Mouse (Mus musculus): ENCODE data around the gene D430041D05Rik. TPM values are rescaled to one million over a fixed set of nuclear protein-coding genes. Genes with fewer than 3 reads are reported as not detected.

Gene D430041D05Rik
- polyA plus RNA-seq, 1 experiment from 2014 or later, result 2.5 TPM

DNA sequence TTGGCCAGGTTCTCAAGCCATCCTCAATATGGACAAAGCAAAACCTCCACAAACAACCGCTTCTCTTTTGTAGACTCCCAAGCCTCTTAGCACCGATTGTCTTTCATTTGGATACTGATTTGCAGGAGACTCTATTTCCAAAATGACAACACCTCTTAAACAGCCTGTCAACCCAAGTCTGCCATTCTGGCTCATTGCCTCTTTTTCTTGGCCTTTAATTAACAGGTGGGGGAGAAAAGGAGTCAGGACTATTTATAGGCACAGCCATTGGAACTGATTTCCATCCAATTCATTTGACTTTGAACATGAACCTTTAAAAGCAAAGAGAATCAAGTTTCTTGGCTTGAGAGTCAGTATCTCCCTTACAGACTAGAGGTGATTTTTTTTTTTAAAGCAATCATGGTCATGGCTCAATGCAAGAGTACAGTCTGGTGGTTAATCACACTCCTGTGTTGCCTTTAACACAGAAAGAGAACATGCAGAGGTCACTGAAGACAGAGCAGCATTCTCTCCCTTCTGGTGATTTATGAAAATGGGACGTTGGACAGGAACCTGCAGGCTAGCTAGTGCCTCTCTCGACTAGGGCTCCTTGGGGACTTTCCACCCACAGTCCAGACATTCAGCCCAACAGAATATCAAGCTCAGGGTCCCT is 262.8 kb downstream of the D430041D05Rik start:
- Histone ChIP-seq H3K4me3 (ENCODE audit: low read depth, low read length) (no peak overlapping the region), H3K27me3 (ENCODE audit: control insufficient read depth, insufficient read depth, low read length) (no peaks in the 10 kb centered on the region), H3K4me2 (ENCODE audit: low read depth, low read length, severe bottlenecking) (no peak overlapping the region), H3K36me3 (ENCODE audit: control insufficient read depth, insufficient read depth, low read length) (no peaks in the 10 kb centered on the region), H3K27ac (ENCODE audit: low read depth, low read length) (no peak overlapping the region), H3K4me1 (replicated peaks; ENCODE audit: control insufficient read depth, insufficient read depth, low read length) (no peaks in the 10 kb centered on the region), H3K9ac (ENCODE audit: low read length) (no peak overlapping the region), H3K9me3 (ENCODE audit: control insufficient read depth, low read length) (no peaks in the 10 kb centered on the region)
- 85% methylated on average over 4 of the region's 4 CpGs for WGBS
- DNase-seq (ENCODE audit: low spot score) (no peak), ATAC-seq (replicated peaks; ENCODE audit: low FRiP score) (no peak)

DNA sequence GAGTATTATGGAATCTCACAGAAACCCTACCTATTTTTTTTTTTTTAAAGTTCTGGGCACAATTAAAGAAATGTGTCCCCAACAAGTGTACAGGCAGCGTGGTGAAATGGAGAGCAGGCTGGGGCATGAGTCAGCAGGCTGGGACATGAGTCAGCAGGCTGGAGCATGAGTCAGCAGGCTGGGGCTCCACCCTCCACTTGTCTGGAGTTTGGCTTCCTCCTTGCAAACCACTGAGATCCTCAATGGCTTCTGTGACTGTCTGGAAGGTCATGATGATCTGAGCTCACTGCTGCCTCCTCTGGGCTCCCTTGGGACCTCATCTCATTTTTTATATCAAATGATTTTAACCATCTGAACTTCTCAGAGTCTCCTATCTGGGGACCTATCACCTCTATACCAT is 264.8 kb downstream of the D430041D05Rik start:
- Histone ChIP-seq H3K4me2 (ENCODE audit: low read depth, low read length, severe bottlenecking) (no peak overlapping the region), H3K9me3 (ENCODE audit: control insufficient read depth, low read length) (no peaks in the 10 kb centered on the region), H3K27me3 (ENCODE audit: control insufficient read depth, insufficient read depth, low read length) (no peaks in the 10 kb centered on the region), H3K27ac (ENCODE audit: low read depth, low read length) (no peak overlapping the region), H3K4me3 (ENCODE audit: low read depth, low read length) (no peak overlapping the region), H3K36me3 (ENCODE audit: control insufficient read depth, insufficient read depth, low read length) (no peaks in the 10 kb centered on the region), H3K9ac (ENCODE audit: low read length) (no peak overlapping the region), H3K4me1 (replicated peaks; ENCODE audit: control insufficient read depth, insufficient read depth, low read length) (no peaks in the 10 kb centered on the region)
- ATAC-seq (replicated peaks; ENCODE audit: low FRiP score) (no peak), DNase-seq (ENCODE audit: low spot score) (peak; percentile 63)
- WGBS, result 83% methylated on average over 1 of the region's 1 CpGs

DNA sequence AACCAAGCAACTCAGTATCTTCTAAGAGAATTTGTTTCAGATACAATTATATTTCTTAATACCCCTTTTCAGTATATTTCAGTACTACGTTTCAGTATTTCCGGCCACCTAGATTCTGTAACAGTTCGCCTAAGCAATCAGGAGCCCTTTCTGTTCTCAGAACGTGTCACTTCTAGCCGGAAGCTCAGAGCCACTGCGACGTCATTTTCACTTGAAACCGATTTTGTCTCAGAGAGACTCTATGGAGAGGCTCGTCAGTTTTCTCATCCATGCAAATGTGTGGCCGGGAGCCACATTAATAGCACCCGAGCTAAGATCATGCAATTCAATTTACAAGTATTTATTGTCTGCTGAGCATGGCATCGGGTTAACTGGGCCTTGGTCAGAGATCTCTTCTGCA is 266.8 kb downstream of the D430041D05Rik start:
- WGBS, result 90% methylated on average over 12 of the region's 12 CpGs
- H3K4me1 ChIP-seq (replicated peaks; ENCODE audit: control insufficient read depth, insufficient read depth, low read length), result no peaks in the 10 kb centered on the region
- H3K4me2 ChIP-seq (ENCODE audit: low read depth, low read length, severe bottlenecking), result no peak overlapping the region
- no peaks in the 10 kb centered on the region for H3K36me3 ChIP-seq (ENCODE audit: control insufficient read depth, insufficient read depth, low read length)
- no peak overlapping the region for H3K4me3 ChIP-seq (ENCODE audit: low read depth, low read length)
- H3K27ac ChIP-seq (ENCODE audit: low read depth, low read length), result no peak overlapping the region
- ATAC-seq (replicated peaks; ENCODE audit: low FRiP score) (no peak), DNase-seq (ENCODE audit: low spot score) (no peak)
- H3K9ac ChIP-seq (ENCODE audit: low read length), result no peak overlapping the region
- H3K9me3 ChIP-seq (ENCODE audit: control insufficient read depth, low read length), result no peaks in the 10 kb centered on the region
- no peaks in the 10 kb centered on the region for H3K27me3 ChIP-seq (ENCODE audit: control insufficient read depth, insufficient read depth, low read length)

DNA sequence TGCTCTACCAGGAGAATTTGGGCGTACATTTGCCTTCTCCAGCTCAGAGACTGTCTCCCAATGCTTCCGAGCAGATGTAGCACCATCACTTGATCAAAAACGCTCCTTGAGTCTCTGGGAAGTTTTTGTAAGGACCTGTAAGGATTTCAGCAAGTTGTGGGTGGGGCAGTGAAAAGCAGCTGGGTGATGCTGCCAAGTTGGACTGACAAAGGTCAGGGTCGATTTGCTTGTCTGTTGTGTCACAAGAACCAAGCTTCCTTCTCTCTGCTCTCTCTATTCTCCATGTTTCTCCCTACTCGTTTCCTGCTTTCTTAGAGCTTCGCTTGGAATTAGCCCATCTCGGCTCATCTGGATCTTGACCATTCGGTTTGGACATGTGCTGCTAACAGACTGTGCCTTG is 268.7 kb downstream of the D430041D05Rik start:
- ATAC-seq (replicated peaks; ENCODE audit: low FRiP score) (no peak), DNase-seq (ENCODE audit: low spot score) (no peak)
- Histone ChIP-seq H3K9me3 (ENCODE audit: control insufficient read depth, low read length) (no peaks in the 10 kb centered on the region), H3K9ac (ENCODE audit: low read length) (no peak overlapping the region), H3K27me3 (ENCODE audit: control insufficient read depth, insufficient read depth, low read length) (no peaks in the 10 kb centered on the region), H3K4me3 (ENCODE audit: low read depth, low read length) (no peak overlapping the region), H3K4me2 (ENCODE audit: low read depth, low read length, severe bottlenecking) (no peak overlapping the region), H3K36me3 (ENCODE audit: control insufficient read depth, insufficient read depth, low read length) (no peaks in the 10 kb centered on the region), H3K4me1 (replicated peaks; ENCODE audit: control insufficient read depth, insufficient read depth, low read length) (no peaks in the 10 kb centered on the region), H3K27ac (ENCODE audit: low read depth, low read length) (no peak overlapping the region)
- WGBS, result 89% methylated on average over 8 of the region's 8 CpGs

DNA sequence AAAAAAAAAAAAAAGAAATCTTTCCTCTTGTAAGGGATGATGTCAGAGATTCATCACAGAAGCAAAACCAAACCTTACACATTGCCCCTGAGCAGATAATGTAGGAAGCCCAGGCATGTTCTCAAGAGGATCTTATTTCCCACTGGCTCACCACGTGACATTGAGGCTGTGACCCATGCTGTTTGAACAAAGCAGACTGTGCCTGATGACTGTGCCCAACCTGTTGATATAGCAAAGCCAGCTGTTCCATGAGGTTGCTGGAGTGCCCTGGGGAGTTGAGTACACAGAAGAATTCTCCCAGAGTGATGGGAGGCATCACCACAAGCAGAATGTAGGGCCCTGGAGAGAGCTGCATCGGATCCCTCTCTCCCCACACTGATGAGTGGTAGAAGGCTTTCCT is 274.9 kb downstream of the D430041D05Rik start:
- H3K4me1 ChIP-seq (replicated peaks; ENCODE audit: control insufficient read depth, insufficient read depth, low read length), result no peaks in the 10 kb centered on the region
- no peak overlapping the region for H3K27ac ChIP-seq (ENCODE audit: low read depth, low read length)
- H3K9me3 ChIP-seq (ENCODE audit: control insufficient read depth, low read length), result no peaks in the 10 kb centered on the region
- H3K4me2 ChIP-seq (ENCODE audit: low read depth, low read length, severe bottlenecking), result no peak overlapping the region
- WGBS, result 79% methylated on average over 2 of the region's 2 CpGs
- no peak overlapping the region for H3K4me3 ChIP-seq (ENCODE audit: low read depth, low read length)
- H3K36me3 ChIP-seq (ENCODE audit: control insufficient read depth, insufficient read depth, low read length), result no peaks in the 10 kb centered on the region
- H3K9ac ChIP-seq (ENCODE audit: low read length), result no peak overlapping the region
- DNase-seq (ENCODE audit: low spot score) (no peak), ATAC-seq (replicated peaks; ENCODE audit: low FRiP score) (no peak)
- no peaks in the 10 kb centered on the region for H3K27me3 ChIP-seq (ENCODE audit: control insufficient read depth, insufficient read depth, low read length)

DNA sequence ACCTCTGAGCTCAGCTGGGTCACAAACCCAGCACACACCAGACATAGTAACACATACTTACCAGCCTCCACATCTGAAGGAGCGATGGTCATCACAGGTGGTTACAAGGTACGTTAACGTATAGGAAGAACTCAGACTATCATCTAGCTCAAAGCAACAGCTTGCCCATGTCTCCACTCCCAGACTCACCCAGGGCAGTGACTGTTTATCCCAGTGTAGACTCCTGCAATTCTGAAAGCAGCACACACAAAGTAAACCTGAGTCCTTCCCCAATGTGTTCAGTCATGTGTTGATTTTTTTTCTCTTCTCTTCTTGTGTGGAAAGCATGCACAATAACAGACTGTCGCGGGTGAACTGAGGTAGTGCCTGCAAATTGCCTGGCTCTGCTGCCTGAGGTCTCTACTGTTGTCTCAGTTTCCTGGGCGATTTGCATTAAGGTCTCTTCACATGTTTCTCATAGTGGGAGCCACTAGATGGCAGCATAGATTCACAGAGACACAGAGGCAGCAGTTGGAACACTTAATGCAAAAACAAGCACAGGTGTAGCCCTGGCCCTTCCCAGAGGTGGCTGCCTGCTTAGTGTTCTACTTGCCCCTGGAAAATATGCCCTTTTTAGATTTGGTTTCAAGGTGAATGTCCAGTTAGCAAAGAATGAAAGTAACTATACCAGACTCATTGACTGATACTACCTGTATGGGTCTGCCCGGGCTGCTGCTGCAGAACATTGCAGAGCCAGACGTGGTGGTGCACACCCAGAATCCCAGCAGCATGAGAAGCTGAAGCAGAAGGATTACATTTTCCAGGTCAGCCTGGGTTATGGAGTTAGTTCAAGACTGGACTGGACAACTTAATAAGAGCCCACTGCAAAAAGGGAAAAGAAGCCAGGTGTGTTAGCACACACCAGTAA is 276.4 kb downstream of the D430041D05Rik start:
- Histone ChIP-seq H3K9ac (ENCODE audit: low read length) (no peak overlapping the region), H3K36me3 (ENCODE audit: control insufficient read depth, insufficient read depth, low read length) (no peaks in the 10 kb centered on the region), H3K27me3 (ENCODE audit: control insufficient read depth, insufficient read depth, low read length) (no peaks in the 10 kb centered on the region), H3K4me3 (ENCODE audit: low read depth, low read length) (no peak overlapping the region), H3K9me3 (ENCODE audit: control insufficient read depth, low read length) (no peaks in the 10 kb centered on the region), H3K4me1 (replicated peaks; ENCODE audit: control insufficient read depth, insufficient read depth, low read length) (no peaks in the 10 kb centered on the region), H3K4me2 (ENCODE audit: low read depth, low read length, severe bottlenecking) (no peak overlapping the region), H3K27ac (ENCODE audit: low read depth, low read length) (no peak overlapping the region)
- DNase-seq (ENCODE audit: low spot score), result peak; percentile 75
- WGBS, result 50% methylated on average over 8 of the region's 8 CpGs
- peak; percentile 46; the same call in 1 of the 2 replicates for ATAC-seq (replicated peaks; ENCODE audit: low FRiP score)

DNA sequence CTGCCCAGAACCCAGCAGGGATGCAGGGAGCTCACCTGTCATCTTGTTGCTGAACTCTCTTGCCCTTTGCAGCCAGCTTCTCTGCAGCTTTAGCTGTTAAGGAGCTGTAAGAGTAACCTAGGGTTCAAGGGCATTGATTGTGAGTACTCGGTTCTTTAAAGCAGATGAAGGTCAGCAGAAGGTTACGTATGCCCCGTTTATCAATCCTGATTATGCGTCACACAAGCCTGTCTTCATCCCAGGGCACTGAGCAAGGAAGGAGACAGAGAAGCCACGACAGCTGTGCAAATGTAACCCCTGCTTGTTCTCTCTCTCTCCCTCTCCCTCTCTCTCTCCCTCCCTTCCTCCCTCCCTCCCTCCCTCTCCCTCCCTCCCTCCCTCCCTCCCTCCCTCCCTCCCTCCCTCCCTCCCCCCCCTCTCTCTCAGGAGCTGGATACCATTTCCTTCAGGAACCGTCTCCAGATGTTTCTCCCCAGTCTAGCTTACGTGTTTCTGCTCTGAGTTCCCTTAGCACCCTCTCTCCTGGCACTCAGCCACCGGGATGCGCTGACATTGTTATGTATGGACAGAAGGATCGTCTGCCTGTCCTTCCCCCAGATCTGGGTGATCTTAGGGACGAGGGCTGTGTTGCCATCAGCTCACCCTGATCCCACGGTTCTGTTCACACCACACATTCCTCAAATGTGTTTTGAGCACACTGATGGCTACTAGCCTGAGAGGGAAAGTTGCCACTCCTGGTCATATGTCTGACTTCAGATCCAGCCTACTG is 277.6 kb downstream of the D430041D05Rik start:
- WGBS, result 56% methylated on average over 12 of the region's 12 CpGs
- H3K9me3 ChIP-seq (ENCODE audit: control insufficient read depth, low read length), result no peaks in the 10 kb centered on the region

DNA sequence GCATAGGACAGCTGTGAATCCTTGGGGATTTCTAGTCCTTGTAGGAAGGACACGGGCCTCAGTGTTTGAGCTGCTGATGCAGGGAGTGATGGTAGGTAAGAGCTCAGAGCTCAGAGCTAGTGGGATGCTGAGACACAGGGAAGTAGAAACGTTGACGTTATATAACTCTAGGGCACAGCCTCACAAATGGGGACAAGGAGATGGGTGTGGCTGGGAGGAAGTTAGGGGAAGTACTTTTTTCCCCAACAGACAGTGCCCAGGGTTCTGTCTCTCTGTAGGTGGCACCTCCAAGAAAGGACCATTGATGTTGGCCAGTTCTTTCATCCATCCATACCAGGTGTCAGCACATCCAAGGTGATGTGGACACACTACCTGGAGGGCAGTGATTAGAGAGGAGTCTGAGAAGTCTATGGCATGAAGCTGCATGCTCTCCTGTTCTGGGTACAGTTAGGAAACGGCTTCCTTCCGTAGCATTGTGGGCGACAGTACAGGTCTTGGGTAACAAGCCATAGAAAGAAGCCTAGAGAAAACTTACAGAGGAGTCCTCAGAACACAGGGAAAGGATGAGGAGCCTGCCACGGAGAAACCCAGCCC is 278.4 kb downstream of the D430041D05Rik start:
- 84% methylated on average over 7 of the region's 7 CpGs for WGBS

More for the DNA sequence above, 277.6 kb downstream of the D430041D05Rik start:
- H3K27me3 ChIP-seq (ENCODE audit: control insufficient read depth, insufficient read depth, low read length), result no peaks in the 10 kb centered on the region
- DNase-seq (ENCODE audit: low spot score) (no peak), ATAC-seq (replicated peaks; ENCODE audit: low FRiP score) (no peak)
- H3K4me1 ChIP-seq (replicated peaks; ENCODE audit: control insufficient read depth, insufficient read depth, low read length), result no peaks in the 10 kb centered on the region
- no peaks in the 10 kb centered on the region for H3K36me3 ChIP-seq (ENCODE audit: control insufficient read depth, insufficient read depth, low read length)
- no peak overlapping the region for H3K9ac ChIP-seq (ENCODE audit: low read length)
- H3K4me3 ChIP-seq (ENCODE audit: low read depth, low read length), result no peak overlapping the region
- no peak overlapping the region for H3K4me2 ChIP-seq (ENCODE audit: low read depth, low read length, severe bottlenecking)
- no peak overlapping the region for H3K27ac ChIP-seq (ENCODE audit: low read depth, low read length)

More for the DNA sequence above, 278.4 kb downstream of the D430041D05Rik start:
- H3K4me2 ChIP-seq (ENCODE audit: low read depth, low read length, severe bottlenecking), result no peak overlapping the region
- H3K4me3 ChIP-seq (ENCODE audit: low read depth, low read length), result no peak overlapping the region
- no peak overlapping the region for H3K27ac ChIP-seq (ENCODE audit: low read depth, low read length)
- H3K27me3 ChIP-seq (ENCODE audit: control insufficient read depth, insufficient read depth, low read length), result no peaks in the 10 kb centered on the region
- no peaks in the 10 kb centered on the region for H3K4me1 ChIP-seq (replicated peaks; ENCODE audit: control insufficient read depth, insufficient read depth, low read length)
- H3K9me3 ChIP-seq (ENCODE audit: control insufficient read depth, low read length), result no peaks in the 10 kb centered on the region
- DNase-seq (ENCODE audit: low spot score) (no peak), ATAC-seq (replicated peaks; ENCODE audit: low FRiP score) (no peak)
- no peaks in the 10 kb centered on the region for H3K36me3 ChIP-seq (ENCODE audit: control insufficient read depth, insufficient read depth, low read length)
- no peak overlapping the region for H3K9ac ChIP-seq (ENCODE audit: low read length)
